Mouse (Mus musculus): ENCODE measurements around the gene Mcoln2. TPM values are rescaled to one million over a fixed set of nuclear protein-coding genes. Genes with fewer than 3 reads are reported as not detected.

Mcoln2 gene
- total and polyA plus RNA-seq, 3 experiments: 31.0 to 34.9 (median 32.0) TPM

GRCm38 (mm10) chr3:146150058-146150400 is 396 bp downstream of the Mcoln2 start:
- peak overlapping the region; percentile 82 for H3K9ac ChIP-seq (ENCODE audit: insufficient read depth, low read depth)
- no peaks in the 10 kb centered on the region for H3K36me3 ChIP-seq (replicated peaks in 1 of 2; ENCODE audit: control insufficient read depth in 1 of 2, insufficient read depth in 1 of 2, low read length in 1 of 2)

DNA sequence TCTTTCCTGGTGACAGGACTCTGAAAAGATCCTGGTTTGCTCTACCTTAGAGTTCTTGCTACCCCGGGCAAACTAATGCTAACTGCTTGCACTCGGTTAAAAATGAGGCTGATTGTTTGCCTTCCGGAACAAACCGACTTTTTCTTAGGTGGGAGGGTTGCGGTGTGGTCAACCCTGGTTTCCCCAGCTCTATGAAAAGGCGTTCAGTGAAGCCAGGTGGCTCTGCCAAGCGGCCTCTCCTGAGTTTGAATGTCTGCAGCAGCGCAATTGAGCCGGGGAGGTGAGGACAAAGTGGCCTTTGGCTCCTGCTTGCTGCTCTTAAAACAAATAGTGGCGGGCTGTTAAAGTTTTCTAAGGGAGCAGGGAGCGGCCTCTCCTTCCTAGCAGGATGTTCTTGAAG is 927 bp downstream of the Mcoln2 start:
- Histone ChIP-seq H3K4me2 (ENCODE audit: insufficient read depth, low read depth, poor library complexity, severe bottlenecking) (peak overlapping the region; percentile 57), H3K4me1 (ENCODE audit: control insufficient read depth in 1 of 2, insufficient read depth in 2 of 2) (peaks cover 13 to 74% of the 10 kb centered on the region in 2 experiments), H3K27me3 (replicated peaks) (no peaks in the 10 kb centered on the region), H3K9ac (ENCODE audit: insufficient read depth, low read depth) (peak overlapping the region; percentile 82), H3K36me3 (replicated peaks in 1 of 2; ENCODE audit: control insufficient read depth in 1 of 2, insufficient read depth in 1 of 2, low read length in 1 of 2) (no peaks in the 10 kb centered on the region), H3K9me3 (replicated peaks; ENCODE audit: low read length) (no peaks in the 10 kb centered on the region), H3K4me3 (replicated peaks in 1 of 3; ENCODE audit: low read depth in 2 of 3, low read length in 2 of 3, poor library complexity in 1 of 3) (peak overlapping the region; percentile 66 to 82 (median 77)), H3K79me2 (replicated peaks; ENCODE audit: control insufficient read depth, extremely low read depth, insufficient read depth, poor library complexity, severe bottlenecking) (peaks cover 20% of the 10 kb centered on the region), H3K27ac (ENCODE audit: insufficient read depth, low read depth) (peak overlapping the region; percentile 53)
- peak; percentile 85 for DNase-seq (ENCODE audit: extremely low read depth)
- dilution Hi-C loops (cut with MboI; ENCODE audit: extremely low pct_ligation_motif_present, extremely low pct_unique_long_range_greater_than_20kb, low sequenced_read_pairs) (no loop called here), in situ Hi-C loops (cut with MboI; ENCODE audit: low pct_ligation_motif_present, low pct_unique_long_range_greater_than_20kb, low sequenced_read_pairs) (no loop called here)
- TF ChIP-seq ZC3H11A (IDR thresholded peaks at IDR 0.05; ENCODE audit: low read depth, low read length): no peak
- TF ChIP-seq BHLHE40 (IDR thresholded peaks at IDR 0.05; ENCODE audit: low read depth, low read length): peak; percentile 53
- TF ChIP-seq CHD1 (IDR thresholded peaks at IDR 0.05; ENCODE audit: low read depth, low read length): no peak
- TF ChIP-seq KAT2A (IDR thresholded peaks at IDR 0.05; ENCODE audit: insufficient replicate concordance, low read length): no peak
- TF ChIP-seq CTCF (conservative IDR thresholded peaks at IDR 0.05 in 1 of 2, IDR thresholded peaks at IDR 0.05 in 1 of 2; ENCODE audit: low read depth in 2 of 2, low read length in 2 of 2): no peak
- no peak for TF ChIP-seq PAX5 (IDR thresholded peaks at IDR 0.05; ENCODE audit: low read length)
- no peak for TF ChIP-seq MAFK (IDR thresholded peaks at IDR 0.05; ENCODE audit: insufficient replicate concordance, low read length)
- peak; percentile 89 for TF ChIP-seq TCF12 (IDR thresholded peaks at IDR 0.05; ENCODE audit: low read depth, low read length)
- TF ChIP-seq JUN (IDR thresholded peaks at IDR 0.05; ENCODE audit: insufficient read depth, low read depth, low read length): 0 out of 2 replicates have a peak, but pooled peaks have one; percentile 2
- TF ChIP-seq UBTF (IDR thresholded peaks at IDR 0.05; ENCODE audit: low read depth, low read length): peak; percentile 70; the same call in 1 of the 2 replicates
- TF ChIP-seq USF1 (IDR thresholded peaks at IDR 0.05; ENCODE audit: low read depth, low read length): no peak
- TF ChIP-seq HCFC1 (IDR thresholded peaks at IDR 0.05; ENCODE audit: low read depth, low read length): no peak; the same call in 1 of the 2 replicates
- no peak; the same call in 1 of the 2 replicates for TF ChIP-seq EP300 (IDR thresholded peaks at IDR 0.05; ENCODE audit: low read length)
- peak; percentile 31; the same call in 1 of the 2 replicates for TF ChIP-seq ZNF384 (IDR thresholded peaks at IDR 0.05; ENCODE audit: low read depth, low read length)
- peak; percentile 50; the same call in 1 of the 2 replicates for TF ChIP-seq MEF2A (IDR thresholded peaks at IDR 0.05; ENCODE audit: borderline replicate concordance, low read depth, low read length)
- TF ChIP-seq SIN3A (IDR thresholded peaks at IDR 0.05; ENCODE audit: low read length): peak; percentile 64
- peak; percentile 49 for TF ChIP-seq ETS1 (conservative IDR thresholded peaks at IDR 0.05; ENCODE audit: low read depth, low read length)
- TF ChIP-seq ELF1 (IDR thresholded peaks at IDR 0.05; ENCODE audit: low read depth, low read length): no peak
- TF ChIP-seq NELFE (IDR thresholded peaks at IDR 0.05; ENCODE audit: low read depth, low read length): peak; percentile 32
- TF ChIP-seq ZMIZ1 (IDR thresholded peaks at IDR 0.05; ENCODE audit: low read depth, low read length): no peak
- TF ChIP-seq GABPA (IDR thresholded peaks at IDR 0.05; ENCODE audit: insufficient replicate concordance, low read depth, low read length): no peak
- no peak; the same call in 1 of the 2 replicates for TF ChIP-seq POLR2AphosphoS2 (IDR thresholded peaks at IDR 0.05; ENCODE audit: low read depth, low read length)
- peak; percentile 76 for TF ChIP-seq MAX (IDR thresholded peaks at IDR 0.05; ENCODE audit: low read length)
- no peak for TF ChIP-seq CHD2 (IDR thresholded peaks at IDR 0.05; ENCODE audit: low read length)
- TF ChIP-seq RAD21 (IDR thresholded peaks at IDR 0.05; ENCODE audit: low read depth, low read length): peak; percentile 2
- 0 out of 2 replicates have a peak, but pooled peaks have one; percentile 33 for TF ChIP-seq MXI1 (IDR thresholded peaks at IDR 0.05; ENCODE audit: low read depth, low read length)
- TF ChIP-seq NRF1 (IDR thresholded peaks at IDR 0.05; ENCODE audit: low read depth, low read length): 0 out of 2 replicates have a peak, but pooled peaks have one; percentile 7
- no peak; the same call in 1 of the 2 replicates for TF ChIP-seq E2F4 (IDR thresholded peaks at IDR 0.05; ENCODE audit: insufficient replicate concordance, low read depth, low read length)
- TF ChIP-seq TBP (conservative IDR thresholded peaks at IDR 0.05; ENCODE audit: low read depth, low read length): peak; percentile 71; the same call in 1 of the 2 replicates

More at GRCm38 (mm10) chr3:146150058-146150400, 396 bp downstream of the Mcoln2 start:
- peaks cover 13 to 76% of the 10 kb centered on the region in 2 experiments for H3K4me1 ChIP-seq (ENCODE audit: control insufficient read depth in 1 of 2, insufficient read depth in 2 of 2)
- H3K9me3 ChIP-seq (replicated peaks; ENCODE audit: low read length): no peaks in the 10 kb centered on the region
- in situ Hi-C loops (cut with MboI; ENCODE audit: low pct_ligation_motif_present, low pct_unique_long_range_greater_than_20kb, low sequenced_read_pairs) (no loop called here), dilution Hi-C loops (cut with MboI; ENCODE audit: extremely low pct_ligation_motif_present, extremely low pct_unique_long_range_greater_than_20kb, low sequenced_read_pairs) (no loop called here)
- DNase-seq (ENCODE audit: extremely low read depth): peak; percentile 63
- no peaks in the 10 kb centered on the region for H3K27me3 ChIP-seq (replicated peaks)
- H3K4me2 ChIP-seq (ENCODE audit: insufficient read depth, low read depth, poor library complexity, severe bottlenecking): peak overlapping the region; percentile 57
- H3K27ac ChIP-seq (ENCODE audit: insufficient read depth, low read depth): peak overlapping the region; percentile 53
- TF ChIP-seq PAX5 (IDR thresholded peaks at IDR 0.05; ENCODE audit: low read length) (no peak), POLR2A (IDR thresholded peaks at IDR 0.05; ENCODE audit: low read depth, low read length) (peak; percentile 54), MYC (IDR thresholded peaks at IDR 0.05; ENCODE audit: low read depth, low read length) (peak; percentile 23; the same call in 1 of the 2 replicates), TBP (conservative IDR thresholded peaks at IDR 0.05; ENCODE audit: low read depth, low read length) (peak; percentile 8; the same call in 1 of the 2 replicates), ETS1 (conservative IDR thresholded peaks at IDR 0.05; ENCODE audit: low read depth, low read length) (no peak), MXI1 (IDR thresholded peaks at IDR 0.05; ENCODE audit: low read depth, low read length) (peak; percentile 98), ELF1 (IDR thresholded peaks at IDR 0.05; ENCODE audit: low read depth, low read length) (peak; percentile 40), NELFE (IDR thresholded peaks at IDR 0.05; ENCODE audit: low read depth, low read length) (no peak), SIN3A (IDR thresholded peaks at IDR 0.05; ENCODE audit: low read length) (peak; percentile 75), MAX (IDR thresholded peaks at IDR 0.05; ENCODE audit: low read length) (peak; percentile 48; the same call in 1 of the 2 replicates)
- H3K79me2 ChIP-seq (replicated peaks; ENCODE audit: control insufficient read depth, extremely low read depth, insufficient read depth, poor library complexity, severe bottlenecking): peaks cover 20% of the 10 kb centered on the region
- H3K4me3 ChIP-seq (replicated peaks in 1 of 3; ENCODE audit: low read depth in 2 of 3, low read length in 2 of 3, poor library complexity in 1 of 3): peak overlapping the region; percentile 66 to 82 (median 77)
